Mouse (Mus musculus): Measurements from ENCODE around the gene Mlst8.

Mlst8 gene

GRCm38 (mm10) chr17:24478663-24479380, at the start of gene Mlst8:
Mlst8 (minus strand) TSS chr17:24479078.
- peak; percentile 99 for DNase-seq (ENCODE audit: extremely low spot score, low spot score)

GRCm38 (mm10) chr17:24528560-24528918, 49.7 kb upstream of the Mlst8 start:
- no peak for DNase-seq (ENCODE audit: extremely low spot score, low spot score)

GRCm38 (mm10) chr17:24527723-24528559, 49.1 kb upstream of the Mlst8 start, which contains the start of gene Traf7:
Traf7 (minus strand) TSS chr17:24527938.
- DNase-seq (ENCODE audit: extremely low spot score, low spot score), result peak; percentile 92

GRCm38 (mm10) chr17:24527315-24527714, 48.4 kb upstream of the Mlst8 start:
- no peak for DNase-seq (ENCODE audit: extremely low spot score, low spot score)

- DNase-seq (ENCODE audit: extremely low spot score, low spot score), result no peak
Measured at GRCm38 (mm10) chr17:24524734-24525133, 45.9 kb upstream of the Mlst8 start.

- no peak for DNase-seq (ENCODE audit: extremely low spot score, low spot score)
Measured at GRCm38 (mm10) chr17:24520450-24520849, 41.6 kb upstream of the Mlst8 start.

- no peak for DNase-seq (ENCODE audit: extremely low spot score, low spot score)
Measured at GRCm38 (mm10) chr17:24514270-24515257, 35.7 kb upstream of the Mlst8 start.

GRCm38 (mm10) chr17:24513609-24514008, 34.7 kb upstream of the Mlst8 start:
- peak; percentile 45 for DNase-seq (ENCODE audit: extremely low spot score, low spot score)

GRCm38 (mm10) chr17:24507806-24508460, 29.1 kb upstream of the Mlst8 start:
- DNase-seq (ENCODE audit: extremely low spot score, low spot score), result no peak

GRCm38 (mm10) chr17:24507129-24507664, 28.3 kb upstream of the Mlst8 start:
- DNase-seq (ENCODE audit: extremely low spot score, low spot score), result no peak

GRCm38 (mm10) chr17:24506332-24507070, 27.6 kb upstream of the Mlst8 start:
- DNase-seq (ENCODE audit: extremely low spot score, low spot score), result peak; percentile 18

- no peak for DNase-seq (ENCODE audit: extremely low spot score, low spot score)
Measured at GRCm38 (mm10) chr17:24505286-24505955, 26.5 kb upstream of the Mlst8 start.

- no peak for DNase-seq (ENCODE audit: extremely low spot score, low spot score)
Measured at GRCm38 (mm10) chr17:24504085-24504484, 25.2 kb upstream of the Mlst8 start.

GRCm38 (mm10) chr17:24502208-24502607, 23.3 kb upstream of the Mlst8 start:
- peak; percentile 17 for DNase-seq (ENCODE audit: extremely low spot score, low spot score)

GRCm38 (mm10) chr17:24496026-24496425, 17.1 kb upstream of the Mlst8 start:
- DNase-seq (ENCODE audit: extremely low spot score, low spot score), result no peak

- DNase-seq (ENCODE audit: extremely low spot score, low spot score), result no peak
Measured at GRCm38 (mm10) chr17:24495443-24495842, 16.6 kb upstream of the Mlst8 start.

GRCm38 (mm10) chr17:24494627-24495335, 15.9 kb upstream of the Mlst8 start:
- DNase-seq (ENCODE audit: extremely low spot score, low spot score), result peak; percentile 50

GRCm38 (mm10) chr17:24490399-24490798, 11.5 kb upstream of the Mlst8 start:
- DNase-seq (ENCODE audit: extremely low spot score, low spot score), result no peak
